Mouse (Mus musculus) spleen, adult 2 months (tissue): ENCODE measurements around the gene Tubb4b.

Source experiments
- CTCF ChIP-seq: fragments of 200-500 bp; IDR thresholded peaks from 2 replicates; pipeline ENCODE4 v1.5.1; 2011; ENCODE audit warnings: mild to moderate bottlenecking, inconsistent platforms; ENCODE audit not compliant: insufficient read depth, insufficient read length, insufficient replicate concordance; ENCODE audit errors: extremely low read depth
- POLR2A ChIP-seq: fragments of 200-500 bp; IDR thresholded peaks from 2 replicates; pipeline ENCODE4 v1.6.1; 2011; ENCODE audit warnings: low read depth, low read length, inconsistent platforms

DNA sequence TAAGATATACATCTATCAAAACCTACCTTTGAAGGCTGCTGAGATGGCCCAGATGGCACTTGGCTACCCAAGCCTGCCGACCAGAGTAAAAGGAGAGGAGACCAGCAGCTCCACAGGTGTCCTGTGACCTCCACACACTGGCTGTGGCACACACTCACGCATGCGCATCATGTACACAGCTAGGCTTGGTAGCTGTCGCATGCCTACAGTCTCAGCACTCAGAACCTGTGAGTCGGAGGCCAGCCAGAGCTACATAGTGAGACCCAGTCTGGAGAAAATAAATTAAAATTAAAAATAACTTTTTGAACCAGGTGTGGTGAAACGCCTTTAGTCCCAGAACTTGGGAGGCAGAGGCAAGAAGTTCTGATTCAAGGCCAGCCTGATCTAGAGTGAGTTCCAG is 36.7 kb downstream of the Tubb4b start:
- TF ChIP-seq CTCF, result no peak
- TF ChIP-seq POLR2A, result no peak
